Mouse (Mus musculus): ENCODE data around the gene Dnajc19. TPM values are rescaled to one million over a fixed set of nuclear protein-coding genes. Genes with fewer than 3 reads are reported as not detected.

The Dnajc19 gene
- total and polyA plus RNA-seq, 3 experiments: 82.8 to 118 (median 116) TPM

- Histone ChIP-seq H3K27ac (ENCODE audit: insufficient read depth, low read depth) (no peak overlapping the region), H3K27me3 (replicated peaks) (no peaks in the 10 kb centered on the region), H3K9me3 (replicated peaks; ENCODE audit: low read length) (peaks cover 2% of the 10 kb centered on the region), H3K36me3 (replicated peaks in 1 of 2; ENCODE audit: control insufficient read depth in 1 of 2, insufficient read depth in 1 of 2, low read length in 1 of 2) (no peaks in the 10 kb centered on the region), H3K4me3 (replicated peaks in 1 of 3; ENCODE audit: low read depth in 2 of 3, low read length in 2 of 3, poor library complexity in 1 of 3) (no peak overlapping the region), H3K9ac (ENCODE audit: insufficient read depth, low read depth) (no peak overlapping the region), H3K79me2 (replicated peaks; ENCODE audit: control insufficient read depth, extremely low read depth, insufficient read depth, poor library complexity, severe bottlenecking) (no peaks in the 10 kb centered on the region), H3K4me2 (ENCODE audit: insufficient read depth, low read depth, poor library complexity, severe bottlenecking) (no peak overlapping the region), H3K4me1 (ENCODE audit: control insufficient read depth in 1 of 2, insufficient read depth in 2 of 2) (peaks cover 0 to 10% of the 10 kb centered on the region in 2 experiments; a peak in 1 of 4 replicates)
- TF ChIP-seq TBP (conservative IDR thresholded peaks at IDR 0.05; ENCODE audit: low read depth, low read length): no peak
- TF ChIP-seq USF2 (conservative IDR thresholded peaks at IDR 0.05; ENCODE audit: low read depth, low read length): no peak
- no peak for TF ChIP-seq IRF4 (IDR thresholded peaks at IDR 0.05; ENCODE audit: low read depth, low read length)
- TF ChIP-seq ZKSCAN1 (IDR thresholded peaks at IDR 0.05; ENCODE audit: borderline replicate concordance, low read depth, low read length): no peak
- TF ChIP-seq SMC3 (IDR thresholded peaks at IDR 0.05; ENCODE audit: low read depth, low read length): no peak
- no peak for TF ChIP-seq ZNF384 (IDR thresholded peaks at IDR 0.05; ENCODE audit: low read depth, low read length)
- TF ChIP-seq ZMIZ1 (IDR thresholded peaks at IDR 0.05; ENCODE audit: low read depth, low read length): no peak
- TF ChIP-seq JUND (conservative IDR thresholded peaks at IDR 0.05; ENCODE audit: low read depth, low read length): no peak
- no peak for TF ChIP-seq PAX5 (IDR thresholded peaks at IDR 0.05; ENCODE audit: low read length)
- dilution Hi-C loops (cut with MboI; ENCODE audit: extremely low pct_ligation_motif_present, extremely low pct_unique_long_range_greater_than_20kb, low sequenced_read_pairs) (no loop called here), in situ Hi-C loops (cut with MboI; ENCODE audit: low pct_ligation_motif_present, low pct_unique_long_range_greater_than_20kb, low sequenced_read_pairs) (no loop called here)
- DNase-seq (ENCODE audit: extremely low read depth): no peak
These were observed 34.7 kb upstream of the Dnajc19 start for GRCm38 (mm10) chr3:34115806-34116205.

DNA sequence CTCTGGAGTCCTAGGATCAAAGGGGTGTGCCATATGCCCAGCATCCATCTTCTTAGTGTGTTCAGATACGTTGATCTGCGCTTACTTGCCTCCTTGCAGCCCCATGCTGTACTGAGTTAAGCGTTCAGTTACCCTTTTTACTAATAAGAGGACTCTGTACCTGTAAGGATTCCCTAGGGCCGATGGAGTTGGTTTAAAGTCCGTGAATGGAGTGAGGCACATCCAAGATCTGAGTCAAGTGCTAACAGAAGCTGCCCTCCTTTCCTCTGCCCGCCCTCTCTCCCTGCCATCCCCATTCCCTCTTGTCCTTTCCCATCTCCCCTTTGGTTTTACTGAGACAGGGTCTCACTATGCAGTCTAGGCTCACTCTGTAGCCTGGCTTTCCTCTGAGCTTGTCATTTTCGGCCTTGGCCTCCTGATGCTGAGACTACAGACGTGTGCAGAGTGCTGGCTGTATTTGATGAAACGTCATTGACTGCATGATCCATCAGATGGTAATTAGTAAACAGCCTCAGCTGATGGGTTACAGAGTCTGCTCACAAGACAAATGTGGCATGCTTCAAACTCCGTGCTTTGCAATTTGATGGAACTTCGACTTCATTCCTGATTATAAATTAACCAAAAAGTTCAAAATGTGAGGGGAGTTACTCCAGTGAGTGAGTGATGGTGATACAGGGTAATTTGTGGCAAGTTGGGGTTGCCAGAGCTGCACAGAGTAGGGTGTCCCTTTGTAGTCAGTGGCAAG lies 31.0 kb upstream of the Dnajc19 start:
- no peak for TF ChIP-seq ETS1 (conservative IDR thresholded peaks at IDR 0.05; ENCODE audit: low read depth, low read length)
- no peak for TF ChIP-seq MAFK (IDR thresholded peaks at IDR 0.05; ENCODE audit: insufficient replicate concordance, low read length)
- no peak for TF ChIP-seq MAZ (IDR thresholded peaks at IDR 0.05; ENCODE audit: low read depth, low read length)
- TF ChIP-seq NELFE (IDR thresholded peaks at IDR 0.05; ENCODE audit: low read depth, low read length): no peak
- TF ChIP-seq ELF1 (IDR thresholded peaks at IDR 0.05; ENCODE audit: low read depth, low read length): no peak
- no peak for TF ChIP-seq ZMIZ1 (IDR thresholded peaks at IDR 0.05; ENCODE audit: low read depth, low read length)
- no peak for TF ChIP-seq MEF2A (IDR thresholded peaks at IDR 0.05; ENCODE audit: borderline replicate concordance, low read depth, low read length)
- TF ChIP-seq HCFC1 (IDR thresholded peaks at IDR 0.05; ENCODE audit: low read depth, low read length): no peak
- TF ChIP-seq GABPA (IDR thresholded peaks at IDR 0.05; ENCODE audit: insufficient replicate concordance, low read depth, low read length): no peak
- no peak for TF ChIP-seq KAT2A (IDR thresholded peaks at IDR 0.05; ENCODE audit: insufficient replicate concordance, low read length)
- TF ChIP-seq SMC3 (IDR thresholded peaks at IDR 0.05; ENCODE audit: low read depth, low read length): no peak
- TF ChIP-seq USF2 (conservative IDR thresholded peaks at IDR 0.05; ENCODE audit: low read depth, low read length): no peak
- TF ChIP-seq ZC3H11A (IDR thresholded peaks at IDR 0.05; ENCODE audit: low read depth, low read length): no peak
- no peak for TF ChIP-seq TCF12 (IDR thresholded peaks at IDR 0.05; ENCODE audit: low read depth, low read length)
- TF ChIP-seq NRF1 (IDR thresholded peaks at IDR 0.05; ENCODE audit: low read depth, low read length): no peak
- TF ChIP-seq CHD2 (IDR thresholded peaks at IDR 0.05; ENCODE audit: low read length): no peak
- no peak for TF ChIP-seq JUND (conservative IDR thresholded peaks at IDR 0.05; ENCODE audit: low read depth, low read length)
- TF ChIP-seq POLR2A (IDR thresholded peaks at IDR 0.05; ENCODE audit: low read depth, low read length): no peak
- Histone ChIP-seq H3K9ac (ENCODE audit: insufficient read depth, low read depth) (no peak overlapping the region), H3K4me1 (ENCODE audit: control insufficient read depth in 1 of 2, insufficient read depth in 2 of 2) (peaks cover 0 to 13% of the 10 kb centered on the region in 2 experiments; a peak in 1 of 4 replicates), H3K4me2 (ENCODE audit: insufficient read depth, low read depth, poor library complexity, severe bottlenecking) (no peak overlapping the region), H3K27ac (ENCODE audit: insufficient read depth, low read depth) (no peak overlapping the region), H3K79me2 (replicated peaks; ENCODE audit: control insufficient read depth, extremely low read depth, insufficient read depth, poor library complexity, severe bottlenecking) (no peaks in the 10 kb centered on the region), H3K27me3 (replicated peaks) (no peaks in the 10 kb centered on the region), H3K9me3 (replicated peaks; ENCODE audit: low read length) (no peaks in the 10 kb centered on the region), H3K4me3 (replicated peaks in 1 of 3; ENCODE audit: low read depth in 2 of 3, low read length in 2 of 3, poor library complexity in 1 of 3) (no peak overlapping the region), H3K36me3 (replicated peaks in 1 of 2; ENCODE audit: control insufficient read depth in 1 of 2, insufficient read depth in 1 of 2, low read length in 1 of 2) (no peaks in the 10 kb centered on the region)
- dilution Hi-C loops (cut with MboI; ENCODE audit: extremely low pct_ligation_motif_present, extremely low pct_unique_long_range_greater_than_20kb, low sequenced_read_pairs) (no loop called here), in situ Hi-C loops (cut with MboI; ENCODE audit: low pct_ligation_motif_present, low pct_unique_long_range_greater_than_20kb, low sequenced_read_pairs) (no loop called here)
- no peak for DNase-seq (ENCODE audit: extremely low read depth)
